Mouse (Mus musculus) layer of hippocampus, postnatal 36 days (tissue): ENCODE measurements at regions not wholly inside any gene's neighbourhood (a gene's known extent, or its start where the extent isn't known, plus 50 kb on each side); places are given as distances from the start of the nearest gene placed in this dataset.

ENCODE experiments used
- DNase-seq, 2 experiments: peaks; one replicate each; pipeline ENCODE4 v3.0.0; 2022

- no peak for DNase-seq
Measured at GRCm38 (mm10) chr7:76146385-76146784, 83.3 kb upstream of the Agbl1 start.

DNA sequence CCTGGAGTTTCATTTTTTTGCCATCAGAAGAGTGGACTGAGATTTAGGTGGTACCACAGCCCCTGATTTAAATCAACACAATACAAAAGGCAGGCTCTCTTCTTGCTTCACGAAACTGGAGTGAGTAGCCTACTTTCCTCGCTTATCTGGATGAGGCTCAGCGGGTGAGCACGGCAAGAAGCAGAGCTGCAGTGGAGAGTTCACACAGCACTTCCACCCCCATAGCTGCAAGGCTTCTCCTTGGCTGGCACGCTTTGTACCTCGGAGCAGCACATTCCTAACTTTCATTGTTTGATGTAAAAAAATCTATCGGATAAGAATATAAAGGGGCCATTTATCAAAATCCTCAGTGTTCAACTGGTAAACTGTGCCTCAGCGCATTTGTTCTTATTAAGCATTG, 72.8 kb upstream of the Agbl1 start:
- no peak for DNase-seq

DNA sequence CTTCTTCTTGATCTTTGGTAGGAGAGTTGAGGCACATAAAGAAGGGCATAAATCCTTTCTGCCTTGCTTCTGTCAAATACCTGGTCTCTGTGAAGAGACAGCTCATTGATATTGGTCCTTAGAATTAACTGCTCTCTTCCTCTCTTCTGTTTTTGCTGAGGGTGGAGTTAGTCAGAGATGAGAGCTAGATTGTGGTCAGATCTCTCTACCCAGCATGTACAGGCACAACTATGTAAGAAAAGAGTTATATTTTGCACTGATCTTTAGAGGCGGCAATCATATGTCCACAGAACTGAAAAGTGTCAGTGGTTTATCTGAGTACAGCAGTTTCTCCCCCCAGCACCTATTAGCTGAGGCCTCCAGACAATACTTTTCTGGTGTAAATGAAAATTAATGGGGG, 65.5 kb upstream of the Agbl1 start:
- no peak for DNase-seq

DNA sequence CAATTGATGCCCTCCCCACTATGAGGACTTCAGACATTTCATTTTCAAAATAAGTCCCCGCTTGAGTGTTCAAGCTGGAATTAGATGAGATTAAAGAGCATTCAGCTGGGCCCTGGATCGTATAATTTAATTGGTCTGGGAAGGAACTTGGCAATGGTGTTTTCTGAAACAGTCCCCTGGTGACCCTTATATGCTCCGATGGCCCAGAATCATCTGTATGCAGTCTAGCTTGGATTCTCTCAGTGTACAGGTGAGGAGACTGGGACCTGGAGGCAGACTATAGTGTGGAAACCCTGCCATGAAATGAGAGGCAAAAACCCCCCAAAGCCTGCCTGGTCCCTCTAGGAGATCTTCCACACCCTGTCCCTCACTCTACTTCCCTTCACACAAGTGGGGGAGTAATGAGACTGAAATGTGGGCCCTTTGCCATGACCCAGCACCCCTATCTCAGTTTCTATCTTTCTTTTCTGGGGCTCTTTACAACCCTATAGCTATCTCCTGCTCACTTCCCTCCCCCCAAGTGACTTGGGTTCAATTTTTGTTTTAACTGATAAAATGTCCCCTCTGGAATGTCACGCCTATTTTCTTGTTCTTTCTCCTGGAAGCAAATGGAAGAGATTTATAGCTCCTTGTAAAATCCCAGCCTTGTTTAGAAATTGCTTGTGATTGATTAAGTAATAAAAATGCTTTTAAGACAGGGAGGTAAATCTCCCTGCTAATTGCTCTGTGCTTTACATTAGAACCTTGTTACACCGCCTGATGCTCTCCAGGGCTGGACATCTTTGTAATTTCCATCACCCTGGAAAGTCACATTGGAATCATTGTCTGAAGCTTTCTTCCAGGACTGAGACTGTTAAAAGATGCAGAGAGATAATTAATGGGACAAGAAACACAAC, 64.7 kb upstream of the Agbl1 start:
- no peak for DNase-seq

DNA sequence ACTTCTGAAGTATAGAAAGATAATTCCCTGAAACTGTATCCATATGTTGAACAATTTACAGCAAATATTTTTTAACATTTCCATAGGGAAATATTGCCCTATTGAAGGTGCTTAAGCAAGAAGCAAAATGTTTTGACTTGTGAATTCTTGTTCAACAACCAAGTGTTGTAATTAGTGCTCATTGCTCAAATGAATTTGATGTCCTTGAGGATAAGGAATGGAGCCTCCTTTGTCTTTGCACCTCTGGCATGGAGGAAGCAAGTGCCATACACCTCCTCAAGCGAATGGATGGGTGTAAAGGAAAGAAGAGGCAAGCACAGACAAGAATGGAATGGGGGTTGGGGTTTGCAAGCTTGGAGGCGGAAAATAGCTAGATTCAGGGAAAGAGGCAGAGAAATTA, 59.2 kb upstream of the Agbl1 start:
- DNase-seq, result no peak

DNA sequence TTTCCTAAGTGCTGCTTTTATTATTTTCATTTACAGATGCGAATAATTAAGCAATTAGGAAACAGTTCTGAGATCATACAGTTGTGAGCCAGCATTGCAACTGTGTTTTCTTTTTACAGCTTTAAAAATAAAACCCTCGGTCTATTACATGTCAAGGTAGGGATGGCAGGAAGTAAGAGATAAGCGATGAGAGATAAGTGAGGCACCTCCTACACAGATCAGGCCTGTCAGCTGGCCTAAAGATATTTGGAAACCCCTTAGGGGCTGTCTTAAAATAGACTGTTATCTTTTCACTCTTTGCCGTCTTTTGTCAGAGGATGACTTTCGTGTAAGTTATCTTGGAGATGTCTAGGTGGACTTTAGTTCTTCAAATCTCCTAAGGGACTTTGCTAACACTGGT, 53.5 kb upstream of the Agbl1 start:
- no peak for DNase-seq

- no peak for DNase-seq
Measured at GRCm38 (mm10) chr7:76177420-76177819, 52.3 kb upstream of the Agbl1 start.
